Mouse (Mus musculus) inflammation-experienced regulatory T-cells, adult 6 months (primary cell): Measurements from ENCODE around the gene Foxf1. TPM values are rescaled to one million over a fixed set of nuclear protein-coding genes. Genes with fewer than 3 reads are reported as not detected.

Experiments
- ATAC-seq: one replicate; pipeline ENCODE4 v1.8.0; 2017
- polyA plus RNA-seq, 3 experiments: library from polyadenylated mRNA; unstranded; fragments of 100-300 nt; shearing (Covaris generic); gene quantifications; one replicate each; pipeline ENCODE4 v1.2.1; 2017

The Foxf1 gene
- polyA plus RNA-seq, 3 experiments from 2014 or later = 0.46 TPM; not detected in 2

DNA sequence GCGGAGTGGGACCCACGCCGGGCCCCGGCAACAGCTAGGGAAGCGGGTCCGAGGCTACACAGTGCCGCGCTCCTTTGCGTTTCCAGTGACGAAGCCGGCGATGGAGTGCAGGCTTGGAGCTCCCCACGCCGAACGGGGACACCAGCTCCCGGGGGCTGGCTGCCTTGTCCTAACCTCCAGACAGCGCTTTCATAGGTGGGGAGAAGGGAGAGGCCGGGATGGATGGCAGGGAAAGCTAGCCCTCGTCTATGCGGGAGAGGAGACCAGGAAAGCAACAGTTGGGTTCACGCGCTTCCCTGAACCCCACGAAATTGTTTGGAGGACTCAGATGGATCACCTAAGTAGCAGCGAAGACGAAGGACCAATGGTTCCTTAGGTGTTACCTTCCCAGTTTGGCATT, 30.9 kb downstream of the Foxf1 start:
- ATAC-seq = no peak

DNA sequence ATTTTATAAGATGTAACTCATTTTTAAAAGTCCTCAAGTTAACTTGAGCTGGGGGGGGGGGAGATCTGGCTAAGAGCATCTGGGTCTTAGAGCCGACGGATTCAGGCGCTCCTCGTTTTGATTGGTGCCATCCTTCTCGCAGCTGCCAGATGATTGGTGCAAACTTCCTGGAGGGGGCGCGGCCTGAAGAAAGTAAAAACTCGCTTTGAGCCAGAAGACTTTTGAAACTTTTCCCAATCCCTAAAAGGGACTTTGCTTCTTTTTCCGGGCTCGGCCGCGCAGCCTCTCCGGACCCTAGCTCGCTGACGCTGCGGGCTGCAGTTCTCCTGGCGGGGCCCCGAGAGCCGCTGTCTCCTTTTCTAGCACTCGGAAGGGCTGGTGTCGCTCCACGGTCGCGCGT, 31.8 kb downstream of the Foxf1 start, which contains the start of gene Foxc2:
Gene Foxc2, plus strand, starts transcription at position 224 of the 400 bp plus-strand sequence.
- ATAC-seq = peak; percentile 78

DNA sequence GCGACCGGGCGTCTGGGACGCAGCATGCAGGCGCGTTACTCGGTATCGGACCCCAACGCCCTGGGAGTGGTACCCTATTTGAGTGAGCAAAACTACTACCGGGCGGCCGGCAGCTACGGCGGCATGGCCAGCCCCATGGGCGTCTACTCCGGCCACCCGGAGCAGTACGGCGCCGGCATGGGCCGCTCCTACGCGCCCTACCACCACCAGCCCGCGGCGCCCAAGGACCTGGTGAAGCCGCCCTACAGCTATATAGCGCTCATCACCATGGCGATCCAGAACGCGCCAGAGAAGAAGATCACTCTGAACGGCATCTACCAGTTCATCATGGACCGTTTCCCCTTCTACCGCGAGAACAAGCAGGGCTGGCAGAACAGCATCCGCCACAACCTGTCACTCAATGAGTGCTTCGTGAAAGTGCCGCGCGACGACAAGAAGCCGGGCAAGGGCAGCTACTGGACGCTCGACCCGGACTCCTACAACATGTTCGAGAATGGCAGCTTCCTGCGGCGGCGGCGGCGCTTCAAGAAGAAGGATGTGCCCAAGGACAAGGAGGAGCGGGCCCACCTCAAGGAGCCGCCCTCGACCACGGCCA, 32.5 kb downstream of the Foxf1 start:
- ATAC-seq = no peak

DNA sequence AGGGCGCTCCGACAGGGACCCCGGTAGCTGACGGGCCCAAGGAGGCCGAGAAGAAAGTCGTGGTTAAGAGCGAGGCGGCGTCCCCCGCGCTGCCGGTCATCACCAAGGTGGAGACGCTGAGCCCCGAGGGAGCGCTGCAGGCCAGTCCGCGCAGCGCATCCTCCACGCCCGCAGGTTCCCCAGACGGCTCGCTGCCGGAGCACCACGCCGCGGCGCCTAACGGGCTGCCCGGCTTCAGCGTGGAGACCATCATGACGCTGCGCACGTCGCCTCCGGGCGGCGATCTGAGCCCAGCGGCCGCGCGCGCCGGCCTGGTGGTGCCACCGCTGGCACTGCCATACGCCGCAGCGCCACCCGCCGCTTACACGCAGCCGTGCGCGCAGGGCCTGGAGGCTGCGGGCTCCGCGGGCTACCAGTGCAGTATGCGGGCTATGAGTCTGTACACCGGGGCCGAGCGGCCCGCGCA, 33.0 kb downstream of the Foxf1 start:
- ATAC-seq = no peak

DNA sequence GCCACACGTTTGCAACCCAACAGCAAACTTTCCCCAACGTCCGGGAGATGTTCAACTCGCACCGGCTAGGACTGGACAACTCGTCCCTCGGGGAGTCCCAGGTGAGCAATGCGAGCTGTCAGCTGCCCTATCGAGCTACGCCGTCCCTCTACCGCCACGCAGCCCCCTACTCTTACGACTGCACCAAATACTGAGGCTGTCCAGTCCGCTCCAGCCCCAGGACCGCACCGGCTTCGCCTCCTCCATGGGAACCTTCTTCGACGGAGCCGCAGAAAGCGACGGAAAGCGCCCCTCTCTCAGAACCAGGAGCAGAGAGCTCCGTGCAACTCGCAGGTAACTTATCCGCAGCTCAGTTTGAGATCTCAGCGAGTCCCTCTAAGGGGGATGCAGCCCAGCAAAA, 33.7 kb downstream of the Foxf1 start:
- no peak for ATAC-seq

DNA sequence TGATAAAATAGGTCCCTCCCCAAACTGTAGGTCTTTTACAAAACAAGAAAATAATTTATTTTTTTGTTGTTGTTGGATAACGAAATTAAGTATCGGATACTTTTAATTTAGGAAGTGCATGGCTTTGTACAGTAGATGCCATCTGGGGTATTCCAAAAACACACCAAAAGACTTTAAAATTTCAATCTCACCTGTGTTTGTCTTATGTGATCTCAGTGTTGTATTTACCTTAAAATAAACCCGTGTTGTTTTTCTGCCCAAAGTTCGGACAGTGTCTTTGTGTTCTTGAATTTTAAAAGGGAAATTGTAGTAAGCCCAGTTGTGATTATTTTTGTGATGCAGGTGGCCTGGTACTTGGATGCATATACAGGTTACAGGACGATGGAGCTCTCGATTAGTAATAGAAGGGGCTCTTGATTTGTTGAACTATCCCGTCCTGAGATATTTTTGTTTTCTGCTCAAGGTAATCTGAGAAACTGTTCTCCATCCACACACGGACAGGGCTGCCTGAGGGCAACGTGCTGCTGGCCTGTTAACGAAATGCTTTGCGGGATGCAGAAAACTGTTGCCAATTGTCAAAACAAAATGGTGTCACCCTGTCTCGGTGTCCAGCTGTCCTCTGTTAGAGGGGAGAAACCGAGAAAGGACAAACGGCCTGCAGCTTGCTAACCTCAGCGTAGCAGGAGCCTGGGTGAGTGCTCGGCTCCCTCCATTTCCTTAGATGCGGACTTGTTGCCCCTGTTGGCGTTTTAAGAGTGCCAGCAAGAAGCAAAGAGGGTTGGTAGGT, 34.6 kb downstream of the Foxf1 start:
- ATAC-seq = no peak

DNA sequence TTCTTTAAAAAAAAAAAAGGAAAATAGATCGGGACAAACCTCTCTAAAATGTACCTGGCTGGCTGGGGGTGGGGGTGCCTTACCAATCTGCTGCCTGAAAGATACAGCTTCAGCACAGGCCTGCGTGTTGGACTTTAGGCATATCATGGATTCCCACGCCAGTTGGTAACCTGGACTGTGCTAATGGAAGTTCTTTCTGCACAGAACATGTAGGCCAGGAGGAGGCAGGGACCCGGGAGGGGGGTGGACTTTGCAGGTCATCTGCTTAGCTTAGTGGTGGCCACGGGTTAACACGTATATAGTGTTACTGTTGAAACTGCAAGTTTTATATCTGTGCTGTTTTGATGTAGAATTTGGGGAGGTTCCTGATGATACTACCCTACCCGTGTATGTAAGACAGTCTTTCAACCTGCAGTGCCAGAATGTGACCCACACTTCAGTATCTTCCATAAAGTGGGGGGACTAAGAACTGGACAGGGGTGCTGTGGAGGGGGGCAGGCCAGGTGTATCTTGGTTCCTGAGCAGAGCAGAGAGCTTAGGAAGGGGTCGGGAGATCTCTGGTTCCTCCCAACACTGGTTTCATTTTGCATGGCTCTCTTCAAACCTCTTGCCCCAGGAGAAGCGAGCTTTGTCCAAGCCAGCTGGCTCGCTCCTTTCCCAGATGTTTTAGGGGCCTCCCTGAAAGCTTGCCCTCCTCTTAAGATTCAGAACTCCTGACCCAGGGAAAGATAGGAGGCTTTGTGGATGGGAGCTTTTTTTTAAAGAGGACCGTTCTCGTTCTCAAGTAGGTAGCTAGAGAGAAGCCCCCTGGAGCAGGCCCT, 35.7 kb downstream of the Foxf1 start:
- no peak for ATAC-seq

DNA sequence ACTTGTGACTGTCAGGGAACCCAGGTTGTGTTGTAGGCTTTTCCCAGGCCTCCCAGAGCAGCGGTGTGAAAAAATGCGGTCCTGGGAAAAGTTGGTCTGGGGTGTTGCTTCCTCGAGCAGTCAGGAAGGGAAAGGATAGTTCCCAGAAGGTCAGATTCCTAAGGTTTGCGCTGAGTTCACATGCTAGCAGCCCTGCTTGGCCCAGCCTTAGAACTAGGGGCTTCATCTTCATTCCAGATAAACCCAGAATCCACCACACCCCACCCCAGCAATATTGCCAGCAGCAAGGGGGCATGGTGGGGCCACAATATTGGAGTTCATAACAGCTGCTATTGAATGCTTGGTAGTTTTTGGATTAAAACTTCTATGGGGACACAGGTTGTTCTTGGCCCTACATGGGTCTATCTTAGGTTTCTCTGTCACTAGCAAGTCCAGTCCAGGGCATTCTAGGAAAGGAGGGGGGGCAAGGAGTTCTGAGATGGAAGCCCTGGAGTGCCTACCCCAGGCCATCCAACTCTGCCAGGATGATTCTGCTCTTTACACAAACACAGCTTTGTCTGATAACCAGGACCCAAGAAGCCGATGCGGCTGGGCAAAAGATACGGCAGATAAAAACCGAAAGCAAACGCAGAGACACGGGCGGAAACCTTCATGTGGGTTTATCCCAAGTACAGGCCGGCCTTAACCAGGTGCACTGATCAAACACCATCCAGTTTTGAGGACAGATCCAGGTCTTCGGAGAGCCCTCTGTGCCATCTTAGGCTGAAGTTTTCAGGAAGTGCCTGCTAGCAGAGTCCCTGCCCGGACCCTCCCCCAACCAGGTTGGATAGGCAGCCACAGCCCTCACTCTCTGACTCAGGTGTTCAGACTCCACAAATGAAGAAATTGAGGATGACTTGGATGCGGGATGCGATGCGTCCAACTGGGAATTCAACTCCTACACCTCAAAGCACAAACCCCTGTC, 36.6 kb downstream of the Foxf1 start:
- peak; percentile 12 for ATAC-seq

DNA sequence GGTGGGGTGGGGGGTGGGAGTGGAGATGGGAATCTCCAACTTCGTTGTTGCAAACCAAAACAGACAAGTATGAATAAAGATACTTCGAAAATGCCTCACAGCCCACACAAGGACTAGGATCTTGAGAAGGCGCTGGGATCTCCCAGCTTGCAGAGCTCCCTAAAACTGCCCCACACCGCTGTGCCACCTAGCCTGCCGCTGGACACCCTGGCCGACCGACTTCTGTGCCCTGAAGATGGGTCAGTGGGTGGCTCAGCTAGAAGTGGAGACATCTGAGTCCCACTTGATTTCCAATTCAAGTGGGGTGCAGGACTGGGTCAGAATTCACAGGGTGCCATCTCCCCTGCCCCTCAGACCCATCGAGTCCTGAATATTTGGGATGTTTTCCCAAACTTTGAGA, 37.5 kb downstream of the Foxf1 start:
- ATAC-seq = no peak

DNA sequence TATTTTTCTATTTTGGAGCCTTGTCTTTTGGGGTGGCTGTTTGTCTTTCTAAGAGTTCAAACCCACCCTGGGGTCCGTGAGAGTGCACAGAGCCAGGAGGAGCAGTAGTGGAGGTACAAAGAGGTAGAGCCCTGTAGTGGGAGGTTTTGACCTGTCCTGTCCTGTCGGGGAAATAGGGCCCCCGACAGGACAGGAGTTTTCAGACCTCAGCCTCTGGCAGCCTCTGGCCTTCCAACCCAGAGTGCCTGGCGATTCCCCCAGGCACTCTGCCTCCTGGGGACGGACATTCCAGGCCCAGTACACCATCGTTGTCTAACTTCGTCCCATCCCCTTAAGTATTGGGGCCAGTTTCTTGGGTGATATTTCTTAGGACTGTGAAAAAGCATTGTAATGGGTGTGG, 38.2 kb downstream of the Foxf1 start:
- ATAC-seq = no peak

DNA sequence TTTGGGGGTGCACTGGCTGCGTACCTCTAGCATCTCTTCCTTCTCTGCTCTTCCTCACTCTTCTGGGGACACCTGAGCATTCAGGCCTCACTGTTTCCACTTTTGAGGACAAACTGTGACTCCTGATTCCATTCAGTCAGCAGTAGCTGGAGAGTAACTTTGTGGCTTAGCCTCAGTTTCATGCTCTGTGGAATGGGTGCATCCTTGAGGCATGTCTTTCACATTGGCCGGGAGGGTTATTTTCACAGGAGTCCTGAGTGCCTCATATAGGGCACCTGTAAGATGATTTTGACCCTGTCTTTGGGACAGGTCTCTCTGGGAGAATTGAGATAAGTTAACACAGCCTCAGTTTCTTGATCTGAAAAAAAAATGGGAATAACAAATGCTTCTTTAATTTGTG, 38.9 kb downstream of the Foxf1 start:
- no peak for ATAC-seq

DNA sequence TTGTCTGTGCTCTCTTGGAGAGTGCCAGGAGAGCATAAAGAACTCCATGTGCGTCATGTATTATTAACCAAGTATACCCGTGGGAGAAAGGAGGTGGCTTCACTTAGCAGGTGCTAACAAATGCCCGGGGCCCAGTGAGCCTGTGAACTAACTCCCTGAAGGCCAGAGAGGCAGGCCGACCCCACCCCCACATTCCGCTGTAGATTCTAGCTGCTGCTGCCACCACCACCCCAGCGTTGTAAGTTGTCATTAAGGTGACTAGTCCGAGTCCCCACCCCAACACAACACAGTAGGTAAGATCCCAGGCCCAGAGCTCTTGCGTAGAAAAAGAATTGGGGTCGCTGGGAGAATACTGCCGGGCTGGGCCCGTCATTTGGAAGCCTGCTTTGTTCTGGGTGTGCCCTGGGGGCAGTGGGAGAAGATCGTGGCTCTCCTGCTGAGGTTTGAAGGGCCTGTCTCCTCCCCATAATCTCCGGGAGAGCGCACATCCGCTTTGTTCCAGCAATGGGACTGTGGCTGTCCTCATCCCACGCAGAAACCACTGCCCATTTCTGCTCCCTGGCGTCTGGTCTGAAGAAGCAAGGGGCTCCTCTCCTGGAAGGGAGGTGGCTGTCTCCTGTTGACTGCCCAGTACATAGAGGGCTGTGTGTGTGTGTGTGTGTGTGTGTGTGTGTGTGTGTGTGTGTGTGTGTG, 40.5 kb downstream of the Foxf1 start:
- no peak for ATAC-seq

DNA sequence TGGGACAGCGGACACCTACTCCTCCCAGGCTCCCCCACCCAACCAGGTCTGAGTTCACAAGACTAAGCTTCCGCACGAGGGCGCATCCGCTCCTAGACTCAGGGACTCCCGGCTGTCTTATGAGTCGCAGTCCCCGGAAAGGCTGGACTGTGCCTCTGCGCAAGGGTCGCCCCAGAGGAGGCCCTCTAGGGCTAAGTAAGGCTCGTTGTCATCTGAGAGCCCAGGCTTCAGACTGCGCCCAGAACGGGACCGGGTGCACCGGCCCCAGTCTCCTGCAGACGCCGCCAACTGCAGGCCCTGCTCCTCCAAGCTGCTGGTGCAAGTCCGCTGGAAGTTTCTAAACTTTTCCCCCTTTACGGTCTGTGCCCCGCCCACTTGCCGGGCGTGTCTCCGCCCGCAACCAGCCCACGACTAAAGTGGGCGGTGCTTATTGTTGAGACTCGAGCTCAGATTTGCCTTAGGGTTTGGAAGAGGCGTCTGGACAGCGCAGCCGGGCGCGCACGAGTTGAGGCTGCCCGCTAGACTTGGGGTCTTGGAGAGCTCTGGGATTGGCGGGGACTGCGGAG, 41.2 kb downstream of the Foxf1 start:
- no peak for ATAC-seq

DNA sequence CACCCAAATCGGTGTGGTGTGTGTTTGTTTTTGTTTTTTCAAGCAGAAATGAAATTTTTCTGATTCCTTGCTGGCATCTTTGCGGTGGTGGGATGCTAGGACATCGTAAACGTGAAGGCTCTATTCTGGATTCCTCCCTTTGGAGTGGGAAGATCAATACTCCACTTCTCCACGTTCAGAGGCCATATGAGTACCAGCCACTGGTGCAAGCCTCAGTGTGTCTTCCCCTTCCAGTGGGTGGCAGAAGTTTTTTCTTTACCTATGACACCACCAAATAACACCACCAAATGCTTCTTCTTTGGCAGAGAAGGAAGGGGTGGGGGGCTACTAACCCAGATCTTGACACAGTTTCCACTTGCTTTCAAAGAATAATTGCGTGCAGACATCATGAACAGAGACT, 42.0 kb downstream of the Foxf1 start:
- no peak for ATAC-seq

DNA sequence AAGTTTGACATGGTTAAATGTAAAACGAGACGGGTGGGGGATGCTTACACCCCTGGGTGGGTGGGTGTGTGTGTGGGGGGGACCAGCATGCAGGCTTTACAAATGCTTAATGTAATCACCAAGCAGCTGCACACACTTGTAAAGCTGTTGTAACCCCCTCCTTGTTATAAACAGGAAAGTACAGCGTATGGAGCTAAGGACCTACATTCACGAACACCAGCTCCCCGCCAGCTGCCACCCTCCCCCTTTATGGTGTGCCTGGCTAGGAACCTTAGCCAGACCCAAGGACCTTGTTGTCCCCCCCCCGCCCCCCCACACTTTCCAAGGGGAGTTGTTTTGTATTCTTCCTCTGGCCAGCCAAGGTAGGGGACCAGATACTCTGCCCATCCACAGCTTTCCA, 42.5 kb downstream of the Foxf1 start:
- no peak for ATAC-seq

DNA sequence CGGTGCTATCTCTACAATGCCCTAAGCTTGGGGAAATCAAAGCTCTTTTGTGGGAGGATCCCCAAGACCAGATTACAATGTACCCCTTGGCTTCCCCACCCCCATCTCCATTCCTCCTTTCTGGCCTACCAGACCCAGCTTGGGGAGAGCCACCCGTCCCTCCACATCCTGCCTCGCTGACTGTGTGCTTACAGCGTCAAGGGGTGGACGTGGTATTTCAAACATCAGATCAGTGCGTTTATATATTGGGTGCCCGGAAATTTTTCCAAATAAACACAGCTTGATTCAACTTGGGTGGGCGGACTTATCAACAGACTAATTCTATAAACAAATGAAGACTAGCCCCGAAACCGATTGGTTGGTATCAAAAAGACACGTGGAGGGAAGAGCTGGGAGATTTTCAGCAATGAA, 43.1 kb downstream of the Foxf1 start:
- ATAC-seq = no peak

DNA sequence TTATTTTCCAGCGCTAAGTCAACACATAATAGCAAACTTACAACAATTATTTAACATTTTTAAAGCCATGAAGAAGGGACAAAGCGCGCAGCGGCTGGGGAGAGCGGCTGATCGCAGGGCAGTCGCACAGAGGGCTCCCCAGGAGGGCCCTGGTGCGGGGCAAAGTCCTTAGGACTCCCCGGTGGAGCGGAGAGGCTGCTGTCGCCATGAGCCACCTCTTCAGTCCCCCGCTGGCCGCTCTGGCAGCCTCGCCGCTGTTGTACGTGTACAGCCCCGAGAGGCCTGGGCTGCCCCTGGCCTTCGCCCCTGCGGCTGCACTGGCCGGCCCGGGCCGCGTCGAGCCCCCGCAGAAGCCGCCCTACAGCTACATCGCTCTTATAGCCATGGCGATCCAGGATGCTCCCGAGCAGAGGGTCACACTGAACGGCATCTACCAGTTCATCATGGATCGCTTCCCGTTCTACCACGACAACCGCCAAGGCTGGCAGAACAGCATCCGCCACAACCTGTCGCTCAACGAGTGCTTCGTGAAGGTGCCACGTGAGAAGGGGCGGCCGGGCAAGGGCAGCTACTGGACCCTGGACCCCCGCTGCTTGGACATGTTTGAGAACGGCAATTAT, 43.7 kb downstream of the Foxf1 start, which contains the start of gene Foxl1:
Gene Foxl1, plus strand, starts transcription at position 185 of the 620 bp plus-strand sequence.
- ATAC-seq = no peak

DNA sequence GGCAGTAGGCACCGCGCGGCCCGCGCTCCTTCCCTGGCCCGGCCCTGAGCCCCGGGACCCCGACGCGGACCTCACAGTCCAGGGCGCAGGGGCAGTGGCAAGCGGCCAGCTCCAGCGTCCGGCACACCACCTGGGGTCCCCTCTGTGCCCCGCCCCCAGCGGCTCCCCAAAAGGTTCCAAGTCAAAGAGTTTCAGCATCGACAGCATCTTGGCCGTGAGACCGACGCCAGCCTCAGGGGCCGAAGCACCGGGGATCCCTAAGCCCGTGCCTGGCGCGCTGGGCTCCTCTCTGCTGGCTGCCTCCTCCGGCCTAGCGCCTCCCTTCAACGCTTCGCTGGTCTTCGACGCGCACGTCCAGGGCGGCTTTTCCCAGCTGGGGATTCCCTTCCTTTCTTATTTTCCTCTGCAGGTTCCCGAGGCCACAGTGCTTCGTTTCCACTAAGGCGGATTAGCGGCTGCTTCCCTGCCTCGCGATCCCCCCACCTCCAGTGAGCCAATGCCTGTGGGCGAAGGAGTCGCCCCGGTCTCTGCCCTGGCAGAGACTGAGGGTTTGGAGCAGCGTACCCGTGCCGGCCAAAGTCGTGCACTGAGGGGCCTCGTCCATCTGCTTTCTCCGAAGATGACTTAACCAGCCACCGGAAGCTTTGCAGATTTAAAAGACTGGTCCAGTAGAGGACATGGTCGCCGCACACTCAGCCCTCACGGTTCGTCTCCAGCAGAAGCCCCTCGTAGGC, 44.5 kb downstream of the Foxf1 start:
- ATAC-seq = no peak

DNA sequence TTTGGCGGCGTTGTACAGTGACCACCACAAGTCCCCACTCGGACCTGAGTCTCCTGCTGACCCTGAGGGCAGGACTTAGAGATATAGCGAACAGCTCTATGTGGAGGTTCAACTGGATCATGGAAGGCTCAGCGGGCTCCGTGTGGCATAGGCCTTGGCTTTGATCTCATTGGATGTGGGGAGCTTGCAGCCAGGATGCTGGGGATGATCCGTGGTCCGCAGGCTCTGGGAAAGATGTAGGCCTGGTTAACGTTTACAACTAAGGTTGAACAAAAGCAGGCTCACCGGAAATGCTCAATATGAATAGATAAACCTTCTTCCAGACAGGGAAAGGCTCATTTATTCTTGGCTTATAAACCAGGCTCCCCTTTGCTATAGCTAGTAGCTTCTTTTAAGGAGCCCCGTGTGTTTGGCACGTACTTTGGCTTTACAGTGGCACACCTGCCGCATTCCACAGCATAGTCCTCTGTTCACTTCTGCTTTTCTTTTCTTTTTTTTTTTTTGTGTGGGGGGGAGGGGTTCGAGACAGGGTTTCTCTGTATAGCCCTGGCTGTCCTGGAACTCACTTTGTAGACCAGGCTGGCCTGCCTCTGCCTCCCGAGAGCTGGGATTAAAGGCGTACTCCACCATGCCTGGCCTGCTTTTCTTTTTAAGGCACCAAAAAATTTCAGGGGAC, 45.2 kb downstream of the Foxf1 start:
- no peak for ATAC-seq
